Mouse (Mus musculus) liver, embryonic 16.5 days (tissue): ENCODE data around the gene Tes3-ps. TPM values are rescaled to one million over a fixed set of nuclear protein-coding genes. Genes with fewer than 3 reads are reported as not detected.

Experiments used
- ATAC-seq: fragments of 200-750 bp; cut with Nextera tagmentation; 2 replicates; pipeline ENCODE4 v1.8.0; 2017; ENCODE audit warnings: low read depth, mild to moderate bottlenecking, moderate number of reproducible peaks, moderate library complexity
- H3K27ac ChIP-seq: fragments of 300-500 bp; sonication (generic); 2 replicates; pipeline ENCODE4 v1.5.1; 2014; ENCODE audit warnings: mild to moderate bottlenecking, low read length
- H3K27me3 ChIP-seq: fragments of 300-500 bp; sonication (generic); 2 replicates; pipeline ENCODE4 v1.6.1; 2014; ENCODE audit warnings: low read depth, low read length, mixed read lengths; ENCODE audit not compliant: control insufficient read depth, insufficient read depth
- H3K36me3 ChIP-seq: fragments of 300-500 bp; sonication (generic); 2 replicates; pipeline ENCODE4 v1.6.1; 2014; ENCODE audit warnings: mild to moderate bottlenecking; ENCODE audit not compliant: control insufficient read depth, insufficient read depth
- H3K4me1 ChIP-seq: fragments of 300-500 bp; sonication (generic); 2 replicates; pipeline ENCODE4 v1.6.1; 2014; ENCODE audit warnings: low read depth, low read length, mixed read lengths; ENCODE audit not compliant: control insufficient read depth
- H3K4me2 ChIP-seq: fragments of 300-500 bp; sonication (generic); 2 replicates; pipeline ENCODE4 v1.6.1; 2014; ENCODE audit warnings: low read depth, low read length, mixed read lengths
- H3K4me3 ChIP-seq: fragments of 300-500 bp; sonication (generic); 2 replicates; pipeline ENCODE4 v1.5.1; 2014; ENCODE audit warnings: low read depth, mild to moderate bottlenecking, low read length
- H3K9ac ChIP-seq: fragments of 300-500 bp; sonication (generic); 2 replicates; pipeline ENCODE4 v1.6.1; 2014; ENCODE audit warnings: low read depth, low read length
- H3K9me3 ChIP-seq: fragments of 300-500 bp; sonication (generic); replicated peaks from 2 replicates; pipeline ENCODE4 v1.6.1; 2016; ENCODE audit warnings: low read length; ENCODE audit not compliant: control insufficient read depth
- WGBS: fragments of 180-500 bp; shearing (Covaris S2); extraction: QIAGEN DNeasy Blood & Tissue Kit; methylation state at CpG from one replicate; pipeline ENCODE4 v1.1.7; 2014; ENCODE audit not compliant: insufficient replicate concordance; 5-methylcytosine and 5-hydroxymethylcytosine counted together
- polyA plus RNA-seq: library from polyadenylated mRNA; unstranded; fragments of >200 nt; fragmentation: Nextera tagmentation; extraction: Ambion mirVana; gene quantifications from 2 replicates; pipeline ENCODE4 v1.2.1, GENCODE M21; 2015

Tes3-ps gene
- polyA plus RNA-seq, 1 experiment from 2014 or later = 0.68 TPM

- WGBS = 68% methylated on average over 1 of the region's 1 CpGs
- H3K4me2 ChIP-seq = no peak overlapping the region
- H3K27ac ChIP-seq = no peak overlapping the region
- no peak overlapping the region for H3K4me3 ChIP-seq
- no peaks in the 10 kb centered on the region for H3K9me3 ChIP-seq
- H3K27me3 ChIP-seq = no peaks in the 10 kb centered on the region
- no peak overlapping the region for H3K9ac ChIP-seq
- no peaks in the 10 kb centered on the region for H3K36me3 ChIP-seq
- ATAC-seq = no peak
- H3K4me1 ChIP-seq = no peaks in the 10 kb centered on the region
Observed at GRCm38 (mm10) chr13:49536946-49537345, 43.8 kb downstream of the Tes3-ps start.

- H3K9ac ChIP-seq = no peak overlapping the region
- no peak for ATAC-seq
- no peaks in the 10 kb centered on the region for H3K4me1 ChIP-seq
- H3K27ac ChIP-seq = no peak overlapping the region
- no peaks in the 10 kb centered on the region for H3K36me3 ChIP-seq
- no peaks in the 10 kb centered on the region for H3K9me3 ChIP-seq
- WGBS = 69% methylated on average over 1 of the region's 1 CpGs
- no peaks in the 10 kb centered on the region for H3K27me3 ChIP-seq
- H3K4me2 ChIP-seq = no peak overlapping the region
- H3K4me3 ChIP-seq = no peak overlapping the region
Observed at GRCm38 (mm10) chr13:49538693-49539092, 45.6 kb downstream of the Tes3-ps start.

- Histone ChIP-seq H3K4me1 (no peaks in the 10 kb centered on the region), H3K27ac (no peak within 1 kb of the TSS), H3K9ac (no peak within 1 kb of the TSS), H3K4me3 (no peak within 1 kb of the TSS), H3K9me3 (no peaks in the 10 kb centered on the region), H3K36me3 (no peaks in the 10 kb centered on the region), H3K27me3 (no peaks in the 10 kb centered on the region), H3K4me2 (no peak within 1 kb of the TSS)
- ATAC-seq = no peak
- WGBS = 74% methylated on average over 3 of the region's 3 CpGs
Observed at GRCm38 (mm10) chr13:49544279-49544678, 51.2 kb downstream of the Tes3-ps start, which contains the start of gene Aspn. Aspn (plus strand) TSS chr13:49544443.

- Histone ChIP-seq H3K4me3 (no peak overlapping the region), H3K9me3 (no peaks in the 10 kb centered on the region), H3K9ac (no peak overlapping the region), H3K4me2 (no peak overlapping the region), H3K36me3 (no peaks in the 10 kb centered on the region), H3K4me1 (no peaks in the 10 kb centered on the region), H3K27me3 (no peaks in the 10 kb centered on the region), H3K27ac (no peak overlapping the region)
- 48% methylated on average over 3 of the region's 3 CpGs for WGBS
- ATAC-seq = no peak
Observed at GRCm38 (mm10) chr13:49545646-49546045, 52.5 kb downstream of the Tes3-ps start.

Other genes with a start within 250 kb of the Tes3-ps start
- gene Susd3, start 244.6 kb upstream of the Tes3-ps start, polyA plus RNA-seq = 1.1 and 2.0 TPM in 2 replicates
- gene Fgd3, start 173.0 kb upstream of the Tes3-ps start, polyA plus RNA-seq = 0.67 and 0.70 TPM in 2 replicates
- 6.3 and 6.5 TPM in 2 replicates for gene Bicd2, start 151.7 kb upstream of the Tes3-ps start, polyA plus RNA-seq
- gene Ippk, start 72.1 kb upstream of the Tes3-ps start, polyA plus RNA-seq = 6.6 and 6.8 TPM in 2 replicates
- gene Ecm2, start 11.5 kb downstream of the Tes3-ps start, polyA plus RNA-seq = 0.36 and 0.38 TPM in 2 replicates
- 1.4 and 1.5 TPM in 2 replicates for gene Aspn, start 51.1 kb downstream of the Tes3-ps start, polyA plus RNA-seq
- 0.39 and 0.67 TPM in 2 replicates for gene Omd, start 89.1 kb downstream of the Tes3-ps start, polyA plus RNA-seq
- gene Ogn, start 114.7 kb downstream of the Tes3-ps start, polyA plus RNA-seq = 2.5 and 4.1 TPM in 2 replicates
- gene Cenpp, start 159.5 kb downstream of the Tes3-ps start, polyA plus RNA-seq = 18.2 and 21.0 TPM in 2 replicates
- gene Nol8, start 159.8 kb downstream of the Tes3-ps start, polyA plus RNA-seq = 5.4 and 5.5 TPM in 2 replicates
- gene Iars, start 188.8 kb downstream of the Tes3-ps start, polyA plus RNA-seq = 48.3 and 50.2 TPM in 2 replicates